Comparison of ENCODE assay signal across 22 mouse cellular contexts in genomic region chr3:84136509-84136908, GRCm38 (mm10). TPM values are rescaled to one million over a fixed set of nuclear protein-coding genes. Genes with fewer than 3 reads are reported as not detected.
DNase-seq lines count a peak whose midpoint lies in the region; ATAC-seq and TF ChIP-seq lines count a peak whose summit lies in the region.
"Had no signal": no experiment of that assay in that cellular context is flagged by ENCODE, and none has a peak within 500 bp of the region (broad histone marks: within the 10 kb centered on the region; RNA-seq: fewer than 3 reads in every experiment).

No protein-coding gene starts in this region.

- no peak for TF ChIP-seq CTCF in liver, postnatal 0 days (IDR thresholded peaks at IDR 0.05; ENCODE audit: low read depth)
- TF ChIP-seq CTCF in left cerebral cortex, adult 2 months (IDR thresholded peaks at IDR 0.05) = no peak

- H3K36me3 ChIP-seq in liver, embryonic 13.5 days = no peaks in the 10 kb centered on the region
- no peaks in the 10 kb centered on the region for H3K36me3 ChIP-seq in liver, postnatal 0 days (replicated peaks; ENCODE audit: insufficient read depth, low read length)
- H3K36me3 ChIP-seq: embryonic facial prominence, embryonic 15.5 days; forebrain, embryonic 15.5 days; heart, embryonic 13.5 days; hindbrain, embryonic 15.5 days had no signal

- H3K9me3 ChIP-seq in liver, embryonic 13.5 days (replicated peaks) = no peaks in the 10 kb centered on the region
- no peaks in the 10 kb centered on the region for H3K9me3 ChIP-seq in liver, postnatal 0 days (ENCODE audit: low read length)
- H3K9me3 ChIP-seq: embryonic facial prominence, embryonic 15.5 days; forebrain, embryonic 15.5 days; heart, embryonic 13.5 days; hindbrain, embryonic 15.5 days had no signal

- no peaks in the 10 kb centered on the region for H3K27me3 ChIP-seq in liver, embryonic 13.5 days
- H3K27me3 ChIP-seq in liver, postnatal 0 days (ENCODE audit: insufficient read depth, low read length) = no peaks in the 10 kb centered on the region
- H3K27me3 ChIP-seq: embryonic facial prominence, embryonic 15.5 days; forebrain, embryonic 15.5 days; heart, embryonic 13.5 days; hindbrain, embryonic 15.5 days had no signal

- peak; percentile 68 for ATAC-seq in liver, embryonic 13.5 days (ENCODE audit: low read depth)
- ATAC-seq in liver, postnatal 0 days = no peak
- no peak for ATAC-seq in erythroid progenitor cell, adult 5-6 weeks (replicated peaks; ENCODE audit: low FRiP score, poor library complexity, severe bottlenecking)
- ATAC-seq: forebrain, embryonic 15.5 days had no signal

- H3K27ac ChIP-seq in brown adipose tissue, adult 24 weeks (replicated peaks; ENCODE audit: low read depth, low read length) = peak overlapping the region; percentile 42
- H3K27ac ChIP-seq in liver, embryonic 13.5 days = no peak overlapping the region
- no peak overlapping the region for H3K27ac ChIP-seq in liver, postnatal 0 days (ENCODE audit: low read depth)
- no peak overlapping the region for H3K27ac ChIP-seq in left cerebral cortex, adult 2 months
- H3K27ac ChIP-seq: embryonic facial prominence, embryonic 15.5 days; forebrain, embryonic 15.5 days; heart, adult 2 months; heart, embryonic 13.5 days; hindbrain, embryonic 15.5 days had no signal

- TF ChIP-seq EP300 in liver, postnatal 0 days (IDR thresholded peaks at IDR 0.05; ENCODE audit: low read depth) = 0 out of 2 replicates have a peak, but pooled peaks have one; percentile 0

- 44% methylated on average over 7 of the region's 7 CpGs for WGBS in liver, embryonic 13.5 days (ENCODE audit: insufficient replicate concordance)
- WGBS in liver, postnatal 0 days (ENCODE audit: insufficient replicate concordance) = 60% methylated on average over 7 of the region's 7 CpGs

- H3K4me2 ChIP-seq in liver, embryonic 13.5 days = no peak overlapping the region
- H3K4me2 ChIP-seq in liver, postnatal 0 days (ENCODE audit: low read depth, low read length) = no peak overlapping the region
- H3K4me2 ChIP-seq: embryonic facial prominence, embryonic 15.5 days; forebrain, embryonic 15.5 days; heart, embryonic 13.5 days; hindbrain, embryonic 15.5 days had no signal

- 0 out of 2 replicates have a peak, but pooled peaks cover 2% of the 10 kb centered on the region for H3K4me1 ChIP-seq in brown adipose tissue, adult 24 weeks (ENCODE audit: control insufficient read depth, insufficient read depth, insufficient read length, low read length)
- peaks cover 26% of the 10 kb centered on the region for H3K4me1 ChIP-seq in liver, embryonic 13.5 days (replicated peaks)
- H3K4me1 ChIP-seq in liver, postnatal 0 days (ENCODE audit: insufficient read depth) = peaks cover 7% of the 10 kb centered on the region
- H3K4me1 ChIP-seq: forebrain, embryonic 15.5 days; hindbrain, embryonic 15.5 days had no signal

- H3K9ac ChIP-seq in liver, embryonic 13.5 days = no peak overlapping the region
- H3K9ac ChIP-seq in liver, postnatal 0 days (replicated peaks) = no peak overlapping the region
- H3K9ac ChIP-seq: embryonic facial prominence, embryonic 15.5 days; forebrain, embryonic 15.5 days; heart, embryonic 13.5 days; hindbrain, embryonic 15.5 days had no signal

- H3K4me3 ChIP-seq in brown adipose tissue, adult 24 weeks (ENCODE audit: insufficient read depth, low read depth, low read length) = no peak overlapping the region
- no peak overlapping the region for H3K4me3 ChIP-seq in liver, embryonic 13.5 days (replicated peaks)
- no peak overlapping the region for H3K4me3 ChIP-seq in liver, postnatal 0 days (ENCODE audit: low read depth, low read length)
- no peak overlapping the region for H3K4me3 ChIP-seq in left cerebral cortex, adult 2 months
- H3K4me3 ChIP-seq: embryonic facial prominence, embryonic 15.5 days; forebrain, embryonic 15.5 days; heart, adult 2 months; heart, embryonic 13.5 days; hindbrain, embryonic 15.5 days had no signal

- intact Hi-C loops in gastrocnemius, postnatal 36 days (cut with DNase I) = no loop called here
- intact Hi-C loops in left cerebral cortex, adult 2 months (cut with DNase I) = no loop called here

- peak; percentile 28 for DNase-seq in c-Kit-positive CD71-positive TER-119-positive erythroid progenitor cells, embryonic 14.5 days (ENCODE audit: low spot score)
- DNase-seq in liver, embryonic 13.5 days = no peak
- no peak for DNase-seq in liver, postnatal 0 days
- no peak for DNase-seq in kidney, adult 11 months
- no peak for DNase-seq in gastrocnemius, postnatal 36 days
- DNase-seq in left cerebral cortex, adult 2 months (ENCODE audit: extremely low spot score in 1 of 2, low spot score in 2 of 2) = no peak
- DNase-seq: adrenal gland, postnatal 10 days; cerebellum, adult 2 months; cerebellum, postnatal 10 days; gastrocnemius, postnatal 10 days; heart, adult 2 months; heart, postnatal 36 days had no signal

RNA-seq across cellular contexts. Expression of gene Mnd1, which starts 19.1 kb away (rescaled TPM):
- 20.3 and 21.4 TPM in 2 replicates for polyA plus RNA-seq in brown adipose tissue, adult 24 weeks (2012; ENCODE audit: insufficient read depth, insufficient read length, missing spikeins)
- polyA plus RNA-seq in liver, embryonic 13.5 days (2015; fragmentation: Nextera tagmentation; extraction: Ambion mirVana) = 8.7 and 11.7 TPM in 2 replicates
- 8.3 and 9.9 TPM in 2 replicates for polyA plus RNA-seq in liver, postnatal 0 days (2015; fragmentation: Nextera tagmentation; extraction: Ambion mirVana)
- total RNA-seq in gastrocnemius, postnatal 36 days (2021) = 1 to 10 TPM; 1.6 to 2.3 TPM
- 2.9 and 6.3 TPM in 2 replicates for total RNA-seq in erythroid progenitor cell, adult 5-6 weeks (2015; ENCODE audit: low replicate concordance)
- 1.4 and 3.6 TPM in 2 replicates for total RNA-seq in erythroid progenitor cell, adult 5-6 weeks (2017; ENCODE audit: low replicate concordance)
- under 1 TPM; 0.68 to 0.96 TPM for total RNA-seq in left cerebral cortex, adult 2 months (2021)

RNA-seq across cellular contexts. Expression of gene Gm6525, which starts 37.4 kb away (rescaled TPM):
- 2.9 TPM in 1 of 2 replicates, not detected in the other for polyA plus RNA-seq in brown adipose tissue, adult 24 weeks (2012; ENCODE audit: insufficient read depth, insufficient read length, missing spikeins)
- 0.17 TPM in 1 of 2 replicates, not detected in the other for polyA plus RNA-seq in liver, embryonic 13.5 days (2015; fragmentation: Nextera tagmentation; extraction: Ambion mirVana)
- 0.14 and 0.21 TPM in 2 replicates for polyA plus RNA-seq in liver, postnatal 0 days (2015; fragmentation: Nextera tagmentation; extraction: Ambion mirVana)
- not detected for total RNA-seq in gastrocnemius, postnatal 36 days (2021)
- not detected in 2 replicates for total RNA-seq in erythroid progenitor cell, adult 5-6 weeks (2015; ENCODE audit: low replicate concordance)
- total RNA-seq in erythroid progenitor cell, adult 5-6 weeks (2017; ENCODE audit: low replicate concordance) = 3.9 TPM in 1 of 2 replicates, not detected in the other
- not detected for total RNA-seq in left cerebral cortex, adult 2 months (2021)
- total RNA-seq: adrenal gland, postnatal 4 days; heart, adult 2 months; heart, postnatal 36 days had no signal
- polyA plus RNA-seq: brain, embryonic 14.5 days; cerebellum, adult 2 months; erythroblast, embryonic 14.5 days; gonadal fat pad, adult 2 months; heart, adult 2 months had no signal
